Mouse (Mus musculus) fibroblast of lung, adult 2 months (primary cell): ENCODE data around the gene Ccdc170.

Source experiments
- DNase-seq: peaks from one replicate; pipeline ENCODE4 v3.0.0-alpha.2; 2011; ENCODE audit warnings: low read depth

Ccdc170 gene

GRCm38 (mm10) chr10:4522116-4522515 is 39.8 kb downstream of the Ccdc170 start:
- DNase-seq: no peak

GRCm38 (mm10) chr10:4523078-4523477 is 40.8 kb downstream of the Ccdc170 start:
- DNase-seq: no peak

- no peak for DNase-seq
Measured at GRCm38 (mm10) chr10:4528043-4528442, 45.7 kb downstream of the Ccdc170 start.

- DNase-seq: no peak
Measured at GRCm38 (mm10) chr10:4530638-4531235, 48.4 kb downstream of the Ccdc170 start.

GRCm38 (mm10) chr10:4531933-4532332 is 49.6 kb downstream of the Ccdc170 start:
- no peak for DNase-seq

- DNase-seq: no peak
Measured at GRCm38 (mm10) chr10:4532731-4533130, 50.4 kb downstream of the Ccdc170 start.

GRCm38 (mm10) chr10:4533873-4534272 is 51.6 kb downstream of the Ccdc170 start:
- no peak for DNase-seq

- no peak for DNase-seq
Measured at GRCm38 (mm10) chr10:4545550-4545949, 63.2 kb downstream of the Ccdc170 start.

- DNase-seq: peak; percentile 67
Measured at GRCm38 (mm10) chr10:4553442-4554119, 71.3 kb downstream of the Ccdc170 start.

- peak; percentile 64 for DNase-seq
Measured at GRCm38 (mm10) chr10:4556842-4557377, 74.6 kb downstream of the Ccdc170 start.

GRCm38 (mm10) chr10:4559132-4559531 is 76.8 kb downstream of the Ccdc170 start:
- no peak for DNase-seq

- DNase-seq: no peak
Measured at GRCm38 (mm10) chr10:4565148-4565547, 82.8 kb downstream of the Ccdc170 start.

- no peak for DNase-seq
Measured at GRCm38 (mm10) chr10:4570778-4571177, 88.5 kb downstream of the Ccdc170 start.

GRCm38 (mm10) chr10:4571304-4571703 is 89.0 kb downstream of the Ccdc170 start:
- no peak for DNase-seq

- no peak for DNase-seq
Measured at GRCm38 (mm10) chr10:4581905-4582304, 99.6 kb downstream of the Ccdc170 start.

GRCm38 (mm10) chr10:4586691-4587090 is 104.4 kb downstream of the Ccdc170 start:
- no peak for DNase-seq

GRCm38 (mm10) chr10:4589576-4589975 is 107.3 kb downstream of the Ccdc170 start:
- no peak for DNase-seq

GRCm38 (mm10) chr10:4590956-4591355 is 108.7 kb downstream of the Ccdc170 start:
- DNase-seq: no peak

GRCm38 (mm10) chr10:4593828-4594227 is 111.5 kb downstream of the Ccdc170 start:
- no peak for DNase-seq

GRCm38 (mm10) chr10:4597211-4597610 is 114.9 kb downstream of the Ccdc170 start:
- no peak for DNase-seq

- no peak for DNase-seq
Measured at GRCm38 (mm10) chr10:4598244-4598842, 116.0 kb downstream of the Ccdc170 start.

GRCm38 (mm10) chr10:4598916-4599315 is 116.6 kb downstream of the Ccdc170 start:
- DNase-seq: no peak

- DNase-seq: no peak
Measured at GRCm38 (mm10) chr10:4599591-4599990, 117.3 kb downstream of the Ccdc170 start.
